Mouse (Mus musculus) forebrain, embryonic 13.5 days (tissue): ENCODE measurements around the gene Umod. TPM values are rescaled to one million over a fixed set of nuclear protein-coding genes. Genes with fewer than 3 reads are reported as not detected.

Source experiments
- ATAC-seq: fragments of 200-750 bp; cut with Nextera tagmentation; 2 replicates; pipeline ENCODE4 v1.8.0; 2017
- H3K27ac ChIP-seq: fragments of 300-500 bp; sonication (generic); 2 replicates; pipeline ENCODE4 v1.5.1; 2015; ENCODE audit warnings: inconsistent platforms, mild to moderate bottlenecking, moderate library complexity
- H3K27me3 ChIP-seq: fragments of 300-500 bp; sonication (generic); 2 replicates; pipeline ENCODE4 v1.6.1; 2015; ENCODE audit warnings: mild to moderate bottlenecking, inconsistent platforms
- H3K36me3 ChIP-seq: fragments of 300-500 bp; sonication (generic); 2 replicates; pipeline ENCODE4 v1.6.1; 2015; ENCODE audit warnings: mild to moderate bottlenecking, inconsistent platforms; ENCODE audit not compliant: poor library complexity, severe bottlenecking
- H3K4me1 ChIP-seq: fragments of 300-500 bp; sonication (generic); 2 replicates; pipeline ENCODE4 v1.6.1; 2015; ENCODE audit warnings: inconsistent platforms
- H3K4me2 ChIP-seq: fragments of 300-500 bp; sonication (generic); 2 replicates; pipeline ENCODE4 v1.6.1; 2015; ENCODE audit warnings: inconsistent platforms, mild to moderate bottlenecking, moderate library complexity
- H3K4me3 ChIP-seq: fragments of 300-500 bp; sonication (generic); 2 replicates; pipeline ENCODE4 v1.5.1; 2015; ENCODE audit warnings: mild to moderate bottlenecking, inconsistent platforms
- H3K9ac ChIP-seq: fragments of 300-500 bp; sonication (generic); 2 replicates; pipeline ENCODE4 v1.6.1; 2015; ENCODE audit warnings: mild to moderate bottlenecking, inconsistent platforms
- H3K9me3 ChIP-seq: fragments of 300-500 bp; sonication (generic); replicated peaks from 2 replicates; pipeline ENCODE4 v1.6.1; 2016; ENCODE audit warnings: inconsistent platforms
- WGBS: fragments of 180-500 bp; shearing (Covaris S2); methylation state at CpG from one replicate; pipeline ENCODE4 v1.1.7; 2015; 5-methylcytosine and 5-hydroxymethylcytosine counted together
- polyA plus RNA-seq: library from polyadenylated mRNA; unstranded; fragments of >200 nt; fragmentation: Nextera tagmentation; extraction: Ambion mirVana; gene quantifications from 2 replicates; pipeline ENCODE4 v1.2.1, GENCODE M21; 2015

The Umod gene
- polyA plus RNA-seq, 1 experiment from 2014 or later: not detected

- no peaks in the 10 kb centered on the region for H3K9me3 ChIP-seq
- no peak overlapping the region for H3K4me2 ChIP-seq
- no peak overlapping the region for H3K9ac ChIP-seq
- H3K27me3 ChIP-seq: no peaks in the 10 kb centered on the region
- H3K27ac ChIP-seq: no peak overlapping the region
- WGBS: 88% methylated on average over 1 of the region's 1 CpGs
- peaks cover 10% of the 10 kb centered on the region for H3K4me1 ChIP-seq
- H3K4me3 ChIP-seq: no peak overlapping the region
- no peak for ATAC-seq
- no peaks in the 10 kb centered on the region for H3K36me3 ChIP-seq
Measured at GRCm38 (mm10) chr7:119418523-119418922, 60.6 kb downstream of the Umod start.

Other genes starting within 250 kb of the Umod start
- not detected in 2 replicates for gene Gp2, start 20.0 kb downstream of the Umod start, polyA plus RNA-seq
- gene Acsm5, start 40.2 kb upstream of the Umod start, polyA plus RNA-seq: not detected in 2 replicates
- gene Pdilt, start 44.2 kb upstream of the Umod start, polyA plus RNA-seq: 0.21 TPM in 1 of 2 replicates, not detected in the other
- not detected in 2 replicates for gene Acsm2, start 75.1 kb upstream of the Umod start, polyA plus RNA-seq
- gene Acsm1, start 127.7 kb upstream of the Umod start, polyA plus RNA-seq: not detected in 2 replicates
- not detected in 2 replicates for gene Acsm4, start 210.7 kb upstream of the Umod start, polyA plus RNA-seq
- 75.2 and 83.8 TPM in 2 replicates for gene Thumpd1, start 241.5 kb upstream of the Umod start, polyA plus RNA-seq